Mouse (Mus musculus): Measurements from ENCODE around the gene Tjp1.

The Tjp1 gene

GRCm38 (mm10) chr7:65359774-65360173 lies 167.8 kb downstream of the Tjp1 start:
- peak; percentile 10 for DNase-seq (ENCODE audit: extremely low spot score, low spot score)

DNA sequence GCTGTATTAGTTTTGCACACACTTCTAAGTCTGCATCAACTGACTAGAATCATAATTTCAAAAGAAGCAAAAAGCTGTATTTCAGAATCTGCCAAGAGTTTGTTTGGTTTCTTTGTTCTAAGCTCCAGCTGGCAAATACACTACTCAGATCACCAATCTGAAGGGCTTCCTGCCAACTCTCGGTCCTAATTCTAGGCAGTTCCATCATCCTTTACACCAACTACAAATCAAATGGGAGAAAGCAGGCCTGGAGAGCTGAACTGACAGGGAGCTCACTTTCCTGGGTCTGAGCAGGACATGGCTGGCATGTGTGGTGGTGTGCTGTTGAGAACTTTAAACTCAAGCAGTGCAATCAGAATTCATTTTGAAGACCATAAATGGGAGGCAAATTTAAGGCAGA lies 170.0 kb downstream of the Tjp1 start:
- DNase-seq (ENCODE audit: extremely low spot score, low spot score), result no peak

DNA sequence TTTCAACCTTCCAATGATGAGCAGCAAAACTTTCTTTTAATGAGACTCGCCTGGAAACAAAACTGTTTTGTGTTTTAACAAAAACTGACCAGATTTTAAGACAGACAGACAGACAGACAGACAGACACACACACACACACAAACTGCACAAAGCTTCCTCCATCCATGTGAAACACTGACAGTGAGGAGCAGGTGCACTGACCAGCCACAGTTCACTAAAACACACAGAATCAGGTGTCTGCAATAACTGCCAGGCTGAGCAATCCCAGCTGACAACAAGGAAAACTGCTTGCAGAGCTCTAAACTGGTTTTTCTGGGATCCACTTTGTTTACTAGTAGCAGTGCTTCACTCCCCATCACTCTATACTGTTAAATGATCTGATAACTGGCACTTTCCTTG lies 171.4 kb downstream of the Tjp1 start:
- DNase-seq (ENCODE audit: extremely low spot score, low spot score), result no peak

DNA sequence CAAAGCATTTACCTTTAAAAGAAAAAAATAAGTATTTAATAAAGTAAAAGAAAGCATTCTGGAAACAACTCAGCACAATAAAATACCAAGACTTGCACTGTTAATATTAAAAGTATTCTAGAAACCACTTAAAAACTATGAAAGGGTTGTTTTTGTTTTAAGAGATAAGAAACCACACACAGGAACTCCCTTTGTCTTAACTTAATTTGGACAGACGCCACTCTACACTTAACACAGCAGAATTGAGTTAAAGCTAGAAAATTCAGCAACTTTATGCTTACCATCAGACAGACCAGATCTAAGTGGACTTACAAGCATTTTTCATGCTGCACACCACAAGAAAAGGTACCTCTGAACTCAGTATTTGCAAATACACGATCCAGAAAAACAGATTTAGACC lies 172.7 kb downstream of the Tjp1 start:
- no peak for DNase-seq (ENCODE audit: extremely low spot score, low spot score)

GRCm38 (mm10) chr7:65350348-65351079 lies 177.1 kb downstream of the Tjp1 start:
- DNase-seq (ENCODE audit: extremely low spot score, low spot score), result no peak

DNA sequence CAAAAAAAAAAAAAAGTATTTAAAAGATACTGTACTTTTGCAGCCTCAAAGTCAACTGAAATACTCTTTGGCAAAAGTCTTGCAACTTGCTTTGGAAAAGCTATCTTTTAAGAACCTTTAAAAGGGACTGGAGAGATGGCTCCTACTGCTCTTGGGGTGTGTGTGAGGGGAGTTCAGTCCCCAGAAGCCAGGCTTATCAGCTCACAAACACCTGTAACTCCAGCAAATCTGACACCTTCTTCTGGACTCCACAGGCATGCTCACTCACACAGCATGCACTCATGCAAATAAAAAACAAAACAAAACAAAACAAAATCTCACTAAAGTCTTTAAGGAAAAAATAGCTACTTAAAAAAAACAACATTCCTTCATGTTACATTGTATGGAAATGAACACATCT lies 179.0 kb downstream of the Tjp1 start:
- no peak for DNase-seq (ENCODE audit: extremely low spot score, low spot score)

DNA sequence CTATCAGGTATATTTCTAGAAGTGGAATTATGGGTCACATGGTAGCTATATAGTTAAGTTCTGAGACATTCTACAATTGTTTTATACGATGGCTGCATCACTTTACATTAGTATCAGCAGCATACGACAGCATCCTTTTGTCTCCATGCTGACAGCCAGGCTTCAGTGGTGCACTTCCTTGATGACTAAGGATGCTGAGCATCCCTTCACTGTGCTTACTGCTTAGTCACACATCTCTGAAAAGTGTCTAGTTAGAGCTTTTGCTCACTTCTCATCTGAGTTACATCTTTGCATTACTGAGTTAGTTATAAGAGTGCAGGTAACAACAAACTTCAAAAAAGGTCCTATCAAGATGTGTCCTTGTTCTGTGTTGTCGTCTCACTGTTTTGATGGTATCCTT lies 182.3 kb downstream of the Tjp1 start:
- DNase-seq (ENCODE audit: extremely low spot score, low spot score), result no peak

- no peak for DNase-seq (ENCODE audit: extremely low spot score, low spot score)
Measured at GRCm38 (mm10) chr7:65337581-65338270, 189.9 kb downstream of the Tjp1 start.

DNA sequence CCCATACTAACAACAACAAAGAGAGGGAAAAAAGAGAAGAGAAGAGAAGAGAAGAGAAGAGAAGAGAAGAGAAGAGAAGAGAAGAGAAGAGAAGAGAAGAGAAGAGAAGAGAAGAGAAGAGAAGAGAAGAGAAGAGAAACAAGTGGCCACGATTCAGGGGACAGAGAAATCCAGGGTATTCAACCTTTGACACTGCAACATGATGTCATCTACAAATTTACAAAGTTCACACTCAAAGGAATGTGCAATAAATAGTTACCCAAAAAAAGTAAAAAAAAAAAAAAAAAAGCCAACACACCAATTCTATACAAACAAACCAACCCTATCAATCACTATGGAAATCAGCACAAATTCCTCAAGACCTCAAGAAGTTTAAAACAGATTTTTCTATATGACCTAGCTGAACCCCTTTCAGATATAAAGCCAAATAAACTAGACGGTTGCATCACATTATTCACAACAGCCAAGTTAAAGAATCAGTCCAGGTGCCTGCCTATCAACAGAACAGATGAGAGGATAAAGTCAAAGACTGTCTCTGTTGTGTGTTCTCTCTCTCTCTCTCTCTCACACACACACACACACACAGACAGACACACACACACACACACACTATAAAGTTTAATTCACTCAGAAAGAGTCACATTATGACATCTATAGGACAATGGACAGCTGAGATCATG lies 194.4 kb downstream of the Tjp1 start:
- DNase-seq (ENCODE audit: extremely low spot score, low spot score), result no peak

GRCm38 (mm10) chr7:65319047-65319725 lies 208.4 kb downstream of the Tjp1 start:
- DNase-seq (ENCODE audit: extremely low spot score, low spot score), result peak; percentile 60

GRCm38 (mm10) chr7:65317418-65317817 lies 210.2 kb downstream of the Tjp1 start:
- peak; percentile 59 for DNase-seq (ENCODE audit: extremely low spot score, low spot score)

DNA sequence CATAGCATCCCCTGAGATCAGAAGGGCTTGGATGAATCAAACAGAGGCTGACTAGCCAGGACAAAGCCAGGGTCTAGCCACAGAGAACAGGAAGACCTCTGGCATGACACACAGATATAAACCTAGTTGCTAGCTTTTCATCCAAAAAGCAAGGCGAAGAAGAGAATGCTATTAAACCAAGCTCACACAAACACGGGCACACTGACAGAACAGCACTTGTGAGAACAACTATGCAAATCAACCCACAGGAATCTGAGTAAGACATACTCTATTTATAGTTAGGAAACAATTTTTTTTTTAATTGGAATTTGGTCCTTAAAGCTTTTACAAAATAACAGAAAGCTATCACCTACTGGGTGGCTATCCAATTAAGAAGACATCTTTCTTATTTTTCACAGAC lies 212.4 kb downstream of the Tjp1 start:
- DNase-seq (ENCODE audit: extremely low spot score, low spot score), result no peak

DNA sequence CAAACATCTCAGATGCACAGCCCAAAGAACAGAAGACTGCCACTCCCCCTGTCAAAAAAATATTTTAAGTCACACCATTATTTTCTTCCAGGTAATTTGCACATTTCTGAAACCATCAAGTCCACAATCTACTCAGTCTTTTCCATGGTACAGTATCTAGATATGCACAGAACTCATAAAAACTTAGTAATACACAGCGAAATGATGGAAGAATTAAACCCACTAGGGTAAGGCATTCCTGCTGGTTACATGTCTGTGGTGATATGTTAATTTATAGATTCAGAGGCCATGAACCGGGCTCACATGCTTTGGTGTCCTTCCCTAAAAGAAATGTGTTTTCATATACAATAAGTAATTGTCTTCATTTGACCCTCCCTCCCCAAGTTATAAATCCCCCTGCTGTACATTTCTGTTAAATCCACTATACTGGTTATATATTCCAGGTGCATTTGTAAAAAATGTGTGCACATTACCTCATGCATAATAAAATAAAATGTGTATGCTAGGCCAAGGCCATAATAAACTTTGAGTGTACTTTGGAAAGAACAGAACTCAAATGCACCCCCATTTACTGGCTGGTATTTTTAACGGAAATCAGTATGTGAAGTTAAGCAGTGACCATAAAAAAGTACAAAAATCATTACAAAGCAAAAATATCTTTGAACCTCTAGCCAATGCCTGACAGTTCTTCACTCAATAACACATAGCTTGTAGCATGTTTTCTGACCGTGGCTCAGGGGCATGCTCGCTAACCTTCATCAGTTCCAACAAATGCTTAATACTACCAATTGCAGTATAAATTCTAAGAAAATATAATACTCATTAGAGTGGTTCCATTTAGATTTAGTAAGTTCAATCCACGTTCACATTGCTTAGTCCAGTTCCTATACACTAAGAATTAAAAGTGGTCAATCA lies 230.6 kb downstream of the Tjp1 start:
- DNase-seq (ENCODE audit: extremely low spot score, low spot score), result no peak

GRCm38 (mm10) chr7:65282886-65283285 lies 244.7 kb downstream of the Tjp1 start:
- DNase-seq (ENCODE audit: extremely low spot score, low spot score), result no peak

DNA sequence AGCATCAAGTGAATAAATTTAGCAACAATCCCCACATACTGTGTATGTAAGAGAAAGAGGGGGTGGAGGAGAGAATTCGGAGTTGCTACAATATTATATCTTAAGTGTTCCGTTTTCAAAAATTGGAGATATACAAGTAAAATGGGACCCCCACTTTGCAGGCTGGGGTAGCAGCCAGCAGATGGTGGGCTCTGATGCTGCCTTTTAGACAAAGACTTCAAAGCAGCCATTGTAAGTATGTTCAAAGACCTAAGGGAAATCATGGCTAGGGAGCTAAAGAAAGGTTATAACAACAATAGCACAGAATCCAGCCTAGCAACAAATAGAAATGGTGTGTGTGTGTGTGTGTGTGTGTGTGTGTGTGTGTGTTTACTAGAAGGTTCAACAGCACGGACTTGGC lies 245.6 kb downstream of the Tjp1 start:
- no peak for DNase-seq (ENCODE audit: extremely low spot score, low spot score)

- no peak for DNase-seq (ENCODE audit: extremely low spot score, low spot score)
Measured at GRCm38 (mm10) chr7:65280944-65281912, 246.4 kb downstream of the Tjp1 start.

DNA sequence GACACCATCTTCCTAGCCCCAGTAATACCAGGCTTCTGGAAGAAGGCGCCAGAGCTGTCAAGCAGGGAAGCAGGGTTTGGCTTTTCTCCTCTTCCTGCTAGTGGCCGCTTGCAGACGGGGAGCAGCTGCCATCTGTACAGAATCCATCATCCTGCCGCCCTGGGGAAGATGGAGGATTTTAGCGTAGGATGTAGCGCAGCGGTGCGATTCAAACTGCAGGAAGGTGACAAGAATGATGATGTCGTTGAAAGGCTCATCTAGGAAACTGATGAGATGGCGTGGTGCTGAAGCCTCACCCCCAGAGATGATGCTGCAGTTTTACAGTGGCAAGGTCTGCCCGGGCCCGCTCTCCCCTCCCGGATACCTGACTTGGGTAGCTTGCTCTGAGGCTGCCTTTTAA lies 248.3 kb downstream of the Tjp1 start:
- DNase-seq (ENCODE audit: extremely low spot score, low spot score), result no peak

- DNase-seq (ENCODE audit: extremely low spot score, low spot score), result no peak
Measured at GRCm38 (mm10) chr7:65275761-65276160, 251.8 kb downstream of the Tjp1 start.

GRCm38 (mm10) chr7:65274216-65274615 lies 253.4 kb downstream of the Tjp1 start:
- no peak for DNase-seq (ENCODE audit: extremely low spot score, low spot score)

DNA sequence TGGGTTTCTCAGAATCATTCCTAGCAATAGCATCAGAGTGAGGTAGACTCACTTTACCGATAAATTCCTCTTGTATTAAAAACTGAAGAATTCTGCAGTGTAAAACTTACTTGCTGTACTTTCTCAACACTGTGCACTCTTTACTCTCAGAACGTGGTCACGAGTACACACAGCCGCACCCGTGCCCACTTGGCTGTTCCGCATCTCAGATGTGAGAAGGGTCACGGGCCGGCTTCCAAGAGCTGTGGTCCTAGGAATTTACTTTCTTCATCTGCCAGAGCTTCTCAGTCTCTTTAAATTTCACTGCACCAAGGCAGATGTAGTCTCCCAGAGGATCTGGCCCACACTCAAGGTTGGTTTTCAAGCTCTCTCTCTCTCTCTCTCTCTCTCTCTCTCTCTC lies 277.9 kb downstream of the Tjp1 start:
- no peak for DNase-seq (ENCODE audit: extremely low spot score, low spot score)

Measured in neural tube, embryonic 10.5 days (tissue).